1 mouse cellular context compared by ENCODE assay signal in the genomic region with DNA sequence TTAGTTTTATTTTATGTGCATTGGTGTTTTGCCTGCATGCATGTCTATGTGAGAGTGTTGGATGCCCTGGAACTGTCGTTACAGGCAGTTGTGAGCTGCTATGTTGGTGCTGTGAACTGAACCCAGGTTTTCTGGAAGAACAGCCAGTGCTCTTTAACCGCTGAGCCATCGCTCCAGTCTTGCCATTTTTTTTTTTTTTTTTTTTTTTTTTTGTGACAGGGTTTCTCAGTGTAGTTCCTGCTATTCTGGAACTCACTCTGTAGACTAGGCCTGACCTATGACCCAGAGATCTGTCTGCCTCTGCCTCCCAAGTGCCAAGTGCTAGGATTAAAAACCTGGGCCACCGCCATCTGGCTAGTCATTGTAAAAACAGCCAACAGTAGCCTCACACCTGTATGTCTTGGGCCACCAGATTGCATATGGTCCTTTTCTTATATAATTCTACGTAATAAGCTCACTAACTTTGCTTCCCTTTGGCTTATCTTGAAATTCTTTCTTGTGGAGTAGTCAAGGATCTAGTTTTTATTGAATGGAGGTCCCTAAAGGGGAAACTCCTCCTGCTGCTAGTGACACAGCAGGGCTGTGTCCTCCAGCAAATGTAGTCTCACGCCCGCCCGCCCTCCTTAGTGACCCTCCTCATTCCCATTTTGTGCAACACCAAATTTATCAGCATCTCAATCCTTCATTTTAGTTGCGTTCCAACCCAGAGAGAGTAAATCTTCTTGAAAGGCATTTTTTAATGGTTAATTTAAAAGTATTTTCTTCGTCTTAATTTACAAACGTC.
TF ChIP-seq lines count a peak whose summit lies in the region.

No protein-coding gene starts in this region.

TF ChIP-seq in MEL, 35 proteins besides CTCF, POLR2A, EP300 and RAD21:
- TF ChIP-seq USF1 (IDR thresholded peaks at IDR 0.05; ENCODE audit: low read depth, low read length) (no peak), GABPA (IDR thresholded peaks at IDR 0.05; ENCODE audit: low read depth, low read length) (no peak), ZNF384 (IDR thresholded peaks at IDR 0.05; ENCODE audit: low read depth, low read length) (peak; percentile 91)
